Mouse (Mus musculus): Measurements from ENCODE around the gene Tnfsf10.

The Tnfsf10 gene

DNA sequence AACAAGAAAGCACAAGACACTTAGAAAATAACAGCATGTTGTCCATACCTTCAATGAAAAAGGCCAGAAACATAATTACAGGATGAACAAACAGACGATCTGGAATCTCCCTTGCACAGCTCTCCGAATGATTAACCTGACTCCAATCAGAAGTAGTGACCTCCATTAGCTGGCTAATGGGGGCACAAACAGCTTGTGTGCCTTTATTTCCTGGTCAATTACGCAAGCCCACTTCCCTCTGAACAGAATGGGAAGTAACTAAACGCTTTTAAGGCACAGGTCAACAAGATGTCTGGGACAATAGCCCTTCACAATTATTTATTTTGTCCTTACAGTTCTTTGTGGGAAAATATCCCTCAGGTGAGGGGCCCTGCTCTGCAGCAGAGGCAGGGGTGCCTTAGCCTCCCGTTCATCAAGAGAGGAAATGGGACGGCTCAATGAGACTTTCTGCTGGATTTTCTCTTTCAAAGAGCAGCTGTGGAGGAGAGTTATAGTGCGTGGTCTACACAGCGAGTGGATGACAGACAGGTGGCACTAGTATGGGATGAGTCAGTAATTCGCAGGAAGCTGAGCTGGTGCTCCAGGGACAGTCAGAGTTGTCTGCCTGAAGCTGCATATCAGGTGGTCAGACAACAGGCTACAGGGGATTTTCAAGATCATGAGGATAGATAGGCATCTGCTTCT, 14.3 kb upstream of the Tnfsf10 start:
- DNase-seq (ENCODE audit: low read depth, low spot score), result no peak

DNA sequence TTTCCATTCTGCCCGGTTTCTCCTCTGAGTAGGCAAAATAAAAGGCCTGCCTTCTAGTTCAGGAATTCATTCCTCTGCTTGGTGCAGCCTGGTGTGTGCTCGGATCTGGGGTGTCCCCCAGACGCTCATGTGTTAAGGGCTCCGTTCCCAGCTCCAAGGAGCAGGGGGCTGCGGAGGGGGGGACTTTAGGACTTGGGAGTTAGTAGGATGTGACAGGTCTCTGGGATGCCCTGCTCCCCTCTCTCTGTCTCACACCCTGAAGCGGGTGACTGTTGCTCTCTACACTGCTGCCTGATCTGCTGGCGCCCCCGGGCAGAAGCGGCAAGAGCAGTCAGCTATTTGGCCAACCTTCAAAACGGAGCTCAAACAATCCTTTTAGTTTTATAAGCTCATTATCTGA, 10.0 kb upstream of the Tnfsf10 start:
- no peak for DNase-seq (ENCODE audit: low read depth, low spot score)

DNA sequence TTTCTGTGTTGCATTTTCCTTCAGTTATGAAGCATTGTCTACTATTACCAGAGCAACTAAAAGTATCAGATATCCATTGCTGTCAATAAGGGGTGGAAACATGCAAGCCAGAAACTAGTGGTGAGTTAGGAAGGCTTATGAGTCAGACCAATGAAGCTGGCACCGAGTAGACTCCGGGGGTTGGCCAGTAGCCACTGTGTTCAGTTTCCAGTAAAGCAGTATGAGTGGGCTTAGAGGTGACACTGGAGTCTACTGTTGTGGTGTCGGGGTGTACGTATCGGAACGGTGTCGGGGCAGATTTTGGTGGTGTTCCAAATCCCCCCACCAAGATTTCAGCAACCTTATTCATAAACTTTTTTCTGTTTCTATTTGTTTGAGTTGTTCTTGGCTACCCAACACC, 5.9 kb upstream of the Tnfsf10 start:
- DNase-seq (ENCODE audit: low read depth, low spot score), result no peak

DNA sequence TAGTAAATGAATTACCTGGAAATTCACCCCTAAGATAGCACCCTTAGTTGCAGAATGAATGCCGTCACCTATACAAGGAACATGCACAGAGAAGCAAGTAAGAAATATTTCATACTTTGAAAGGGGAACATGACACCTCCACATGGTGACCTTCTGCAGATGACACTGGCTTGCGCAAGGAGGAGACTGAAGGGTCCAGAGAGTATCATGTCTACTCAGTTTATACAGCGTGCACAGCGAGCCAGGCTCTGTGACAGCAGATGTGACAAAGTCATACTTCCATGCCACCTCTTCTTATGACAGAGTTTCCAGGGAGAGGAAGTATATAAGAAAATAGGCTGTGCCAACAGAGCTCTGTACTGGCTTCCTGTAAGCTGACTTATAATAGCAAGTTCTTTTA, 5.4 kb upstream of the Tnfsf10 start:
- DNase-seq (ENCODE audit: low read depth, low spot score), result no peak

DNA sequence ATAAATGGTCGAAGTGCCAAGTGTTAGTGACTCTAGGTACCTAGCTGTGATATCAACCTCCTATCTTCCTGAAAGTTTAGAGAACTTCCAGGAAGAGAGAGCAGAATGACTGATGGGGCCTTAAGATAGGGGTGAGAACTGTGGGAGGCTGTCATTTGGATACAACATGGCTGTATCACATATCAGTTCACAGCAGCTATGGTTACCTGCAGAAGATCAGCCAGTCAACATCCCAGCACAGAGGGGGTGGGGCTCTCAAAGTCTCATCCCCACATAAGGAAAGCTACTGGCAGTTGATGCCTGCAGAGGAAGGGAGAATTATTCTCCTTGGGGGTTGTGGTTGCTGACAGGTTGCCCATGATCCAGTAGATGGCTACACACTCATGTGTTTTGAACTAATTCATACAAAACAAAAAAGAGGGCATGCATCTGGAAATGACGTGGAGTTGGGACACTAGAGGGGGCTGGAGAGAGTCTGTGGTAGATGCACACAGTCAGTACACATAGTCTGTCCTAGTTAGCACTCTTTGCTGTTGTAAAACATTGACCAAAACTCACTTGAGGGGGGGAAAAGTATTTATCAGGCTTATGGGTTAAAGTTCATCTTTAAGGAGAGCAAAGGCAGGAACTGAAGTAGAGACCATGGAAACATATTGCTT, 2.2 kb upstream of the Tnfsf10 start:
- no peak for DNase-seq (ENCODE audit: low read depth, low spot score)

DNA sequence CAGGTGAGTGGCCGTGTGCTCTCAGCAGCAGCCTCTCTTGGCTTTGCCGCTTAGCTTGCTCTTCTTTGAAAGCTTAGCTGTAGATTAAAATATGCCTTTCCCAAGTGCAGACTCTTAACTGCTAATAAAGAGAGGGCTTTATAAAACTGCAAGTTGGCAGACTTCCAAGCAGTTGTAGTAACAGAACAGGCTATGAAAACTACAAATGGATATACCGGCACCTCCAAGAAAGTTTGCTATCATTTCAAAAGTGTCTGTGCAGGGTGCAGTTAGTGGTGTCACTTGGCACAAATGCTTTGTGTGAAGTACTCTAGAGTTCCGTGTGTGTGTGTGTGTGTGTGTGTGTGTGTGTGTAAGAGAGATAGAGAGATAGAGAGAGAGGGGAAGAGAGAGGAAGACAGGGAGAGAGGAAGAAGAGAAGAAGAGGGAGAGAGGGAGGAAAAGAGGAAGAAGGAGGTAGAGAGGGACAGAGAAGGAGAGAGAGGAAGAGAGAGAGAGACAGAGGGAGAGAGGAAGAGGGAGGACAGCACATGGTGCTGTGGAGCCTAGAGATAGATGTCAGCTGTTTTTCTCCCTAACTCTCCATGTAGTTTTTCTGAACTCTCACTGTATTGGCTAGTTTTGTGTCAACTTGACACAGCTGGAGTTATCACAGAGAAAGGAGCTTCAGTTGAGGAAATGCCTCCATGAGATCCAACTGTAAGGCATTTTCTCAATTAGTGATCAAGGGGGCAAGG, 628 bp downstream of the Tnfsf10 start:
- DNase-seq (ENCODE audit: low read depth, low spot score), result no peak

DNA sequence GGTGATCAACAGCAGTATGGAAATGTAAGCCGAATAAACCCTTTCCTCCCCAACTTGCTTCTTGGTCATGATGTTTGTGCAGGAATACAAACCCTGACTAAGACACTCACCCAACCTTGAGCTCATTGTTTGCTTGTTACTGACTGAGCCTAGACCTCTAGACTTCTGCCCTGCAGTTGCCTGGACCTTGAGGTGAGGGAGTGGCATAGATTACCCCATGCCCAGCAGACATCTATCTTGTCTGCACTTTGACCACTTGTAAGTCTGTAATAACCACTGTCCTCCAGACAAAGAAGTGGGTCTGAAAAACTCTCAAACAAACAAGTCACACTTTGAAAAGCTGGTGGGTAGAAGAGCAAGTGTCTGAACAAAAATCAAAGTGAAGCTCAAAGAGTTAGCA, 2.8 kb downstream of the Tnfsf10 start:
- no peak for DNase-seq (ENCODE audit: low read depth, low spot score)

DNA sequence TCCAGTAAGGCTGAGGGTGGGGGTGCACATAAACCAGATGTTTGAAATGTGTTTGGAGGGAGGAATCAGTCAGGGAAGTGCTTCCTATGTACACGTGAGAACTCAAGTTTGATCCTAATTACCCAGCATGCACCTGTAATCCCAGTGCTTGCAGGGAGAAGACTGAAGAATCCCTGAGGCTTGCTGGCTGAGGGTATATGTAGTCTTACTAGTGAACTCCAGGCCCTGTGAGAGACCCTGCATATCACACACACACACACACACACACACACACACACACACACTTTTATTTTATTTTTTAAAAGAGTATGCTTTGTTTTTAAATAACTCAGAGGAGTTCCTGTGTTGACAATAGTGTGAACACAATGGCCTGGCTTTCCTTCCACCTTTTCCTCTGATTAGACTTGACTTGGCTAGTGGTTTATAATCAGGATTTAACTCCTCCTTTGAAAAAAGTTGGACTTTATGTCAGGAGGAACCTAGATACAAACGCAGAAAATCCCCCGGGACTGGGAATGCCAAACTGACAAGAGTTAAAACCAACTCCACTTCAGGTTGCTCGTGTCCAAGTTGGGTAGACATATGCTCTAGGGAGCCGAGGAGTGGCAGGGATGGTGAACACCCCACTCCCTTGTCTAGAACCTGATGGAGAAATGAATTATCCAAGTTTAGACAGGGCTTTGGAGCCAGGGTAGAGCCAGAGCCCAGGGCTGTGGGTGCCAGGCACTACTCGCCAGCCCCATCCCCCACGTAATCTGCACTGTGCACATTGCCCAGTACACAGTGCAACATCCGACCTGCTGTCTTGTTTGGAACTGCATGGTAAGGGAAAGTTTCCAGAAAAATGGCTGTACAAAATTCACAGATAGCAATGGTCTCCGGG, 4.0 kb downstream of the Tnfsf10 start:
- no peak for DNase-seq (ENCODE audit: low read depth, low spot score)

DNA sequence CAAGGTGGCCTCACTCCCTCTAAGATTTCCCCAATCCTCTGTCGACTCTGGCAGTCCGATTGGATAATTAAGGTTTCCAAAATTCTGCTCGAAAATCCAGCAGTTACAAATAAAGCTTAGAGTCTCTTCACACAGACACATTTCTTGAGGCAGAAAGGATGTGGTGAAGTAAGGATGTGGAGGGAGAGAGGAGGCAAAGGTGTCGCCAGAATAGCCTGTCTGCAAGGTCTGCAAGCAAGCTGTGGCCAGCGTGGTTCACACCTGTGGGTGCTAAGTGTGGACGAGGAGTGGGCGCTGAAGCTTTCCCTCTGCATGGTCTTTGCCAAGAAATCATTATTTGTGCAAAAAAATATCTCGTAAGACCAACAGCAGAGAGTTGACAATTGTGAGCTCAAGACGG, 5.8 kb downstream of the Tnfsf10 start:
- DNase-seq (ENCODE audit: low read depth, low spot score), result no peak

DNA sequence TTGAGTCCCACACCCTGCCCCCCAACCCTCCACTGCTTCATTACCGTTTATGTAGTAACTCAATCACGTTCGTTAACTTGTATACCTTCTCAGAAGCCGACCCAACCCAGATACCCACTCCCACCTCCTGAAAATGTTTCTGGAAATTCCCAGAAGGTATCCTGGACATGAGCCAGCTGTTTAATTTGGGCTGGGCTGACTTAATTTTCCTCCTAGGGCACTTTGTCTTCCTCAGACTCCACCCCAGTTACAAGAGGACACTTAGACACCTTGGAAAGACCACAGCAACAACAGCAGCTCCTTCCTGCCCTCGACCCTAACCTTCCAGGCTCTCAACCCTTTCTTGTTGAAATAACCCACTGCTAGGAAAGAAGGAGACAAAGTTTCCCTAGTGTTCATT, 6.7 kb downstream of the Tnfsf10 start:
- DNase-seq (ENCODE audit: low read depth, low spot score), result no peak

DNA sequence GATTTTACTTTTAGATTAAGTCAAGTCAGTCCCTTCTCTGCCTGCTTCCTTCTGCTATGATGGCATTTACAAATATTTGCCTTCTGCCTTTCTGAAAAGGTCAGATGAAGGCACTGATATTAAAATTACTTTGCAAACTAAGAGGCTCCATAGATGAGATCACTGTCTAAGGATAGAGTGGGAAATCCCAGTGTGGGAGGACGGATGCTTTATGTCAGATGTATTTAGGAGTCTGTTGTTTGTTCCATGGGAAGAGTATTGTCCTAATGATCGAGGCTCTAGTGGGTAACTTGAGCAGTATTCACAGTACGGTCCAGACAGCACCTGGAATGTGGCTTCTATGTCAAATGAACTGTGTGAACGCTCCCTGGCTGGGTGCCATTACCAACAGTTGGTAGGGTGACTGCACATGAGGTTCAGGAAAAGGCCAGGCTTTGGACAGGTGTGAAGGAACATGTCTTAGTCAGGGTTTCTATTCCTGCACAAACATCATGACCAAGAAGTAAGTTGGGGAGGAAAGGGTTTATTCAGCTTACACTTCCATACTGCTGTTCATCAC, 9.9 kb downstream of the Tnfsf10 start:
- DNase-seq (ENCODE audit: low read depth, low spot score), result no peak

DNA sequence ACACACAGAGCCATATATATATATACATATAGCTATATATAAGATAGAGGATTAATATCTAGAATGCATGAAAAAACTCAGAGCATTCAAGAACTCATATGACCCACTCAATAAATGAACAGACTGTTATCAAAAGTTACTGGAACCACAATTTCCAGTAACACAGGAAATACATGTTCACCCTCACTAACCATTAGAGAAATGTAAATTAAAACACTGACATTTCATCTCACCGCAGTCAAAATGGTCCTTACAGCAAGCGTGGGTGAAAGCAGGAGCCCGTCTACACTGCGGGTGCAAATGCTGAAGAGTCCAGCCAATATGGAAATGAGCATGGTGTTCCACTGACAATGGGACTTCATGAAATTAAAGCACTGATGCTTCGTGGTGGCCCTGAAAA, 13.9 kb downstream of the Tnfsf10 start:
- DNase-seq (ENCODE audit: low read depth, low spot score), result no peak

DNA sequence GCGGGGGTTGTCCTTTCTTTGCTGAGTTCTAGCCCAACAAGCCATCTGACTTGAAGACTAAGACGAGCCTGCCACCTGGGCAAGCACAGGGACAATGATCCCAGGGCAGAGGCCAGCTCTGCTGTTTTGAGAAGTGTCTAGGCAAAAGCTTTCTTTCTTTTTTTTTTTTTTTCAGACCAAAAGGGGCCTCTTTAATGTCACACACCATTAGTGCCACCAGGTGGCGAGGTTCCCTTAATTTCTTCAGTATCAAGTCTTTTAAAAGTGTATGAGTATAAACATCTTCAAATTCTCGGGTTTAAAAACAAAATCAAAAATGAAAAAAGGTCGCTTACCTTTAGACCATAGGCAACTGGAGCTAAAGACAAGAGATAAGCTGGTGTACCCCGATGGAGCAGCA, 21.6 kb downstream of the Tnfsf10 start:
- DNase-seq (ENCODE audit: low read depth, low spot score), result peak; percentile 35

DNA sequence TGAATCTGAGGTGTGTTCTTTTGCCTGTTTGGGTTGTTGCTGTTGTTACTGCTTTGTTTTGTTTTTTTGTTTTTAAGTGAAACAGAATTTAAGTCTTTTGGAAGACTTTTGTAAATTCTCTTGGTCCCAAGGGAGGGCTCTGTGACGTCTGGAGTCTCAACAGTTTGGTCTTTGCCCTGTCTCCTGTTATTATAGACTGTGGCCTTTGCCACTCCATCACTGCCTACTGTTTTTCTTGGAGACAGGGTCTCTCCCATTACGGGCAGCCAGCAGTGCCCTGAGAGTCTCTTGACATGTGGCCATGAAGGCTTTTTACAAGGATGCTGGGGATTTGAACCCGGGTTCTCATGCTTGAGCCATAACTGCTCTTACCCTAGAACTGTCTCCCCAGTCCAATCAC, 22.1 kb downstream of the Tnfsf10 start:
- no peak for DNase-seq (ENCODE audit: low read depth, low spot score)

DNA sequence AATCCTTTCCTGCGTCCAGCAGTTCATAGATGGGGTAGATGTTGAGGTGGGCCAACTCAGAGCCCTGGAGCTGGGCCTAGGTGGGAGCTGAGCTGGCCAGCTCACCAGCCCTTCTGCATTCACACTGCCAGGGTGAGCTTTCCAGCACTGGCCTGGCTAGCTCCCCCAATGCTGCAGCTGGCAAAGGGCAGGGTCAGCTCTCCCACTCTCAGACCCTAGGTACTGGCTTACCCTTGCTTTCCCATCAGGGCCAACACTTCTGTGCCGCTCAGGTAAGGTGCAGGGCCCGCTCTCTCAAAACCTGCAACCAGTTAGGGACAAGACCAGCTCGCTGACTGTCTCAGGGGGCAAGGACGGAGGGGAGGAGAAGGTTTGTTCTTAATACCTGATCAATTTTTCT, 23.9 kb downstream of the Tnfsf10 start:
- DNase-seq (ENCODE audit: low read depth, low spot score), result no peak

DNA sequence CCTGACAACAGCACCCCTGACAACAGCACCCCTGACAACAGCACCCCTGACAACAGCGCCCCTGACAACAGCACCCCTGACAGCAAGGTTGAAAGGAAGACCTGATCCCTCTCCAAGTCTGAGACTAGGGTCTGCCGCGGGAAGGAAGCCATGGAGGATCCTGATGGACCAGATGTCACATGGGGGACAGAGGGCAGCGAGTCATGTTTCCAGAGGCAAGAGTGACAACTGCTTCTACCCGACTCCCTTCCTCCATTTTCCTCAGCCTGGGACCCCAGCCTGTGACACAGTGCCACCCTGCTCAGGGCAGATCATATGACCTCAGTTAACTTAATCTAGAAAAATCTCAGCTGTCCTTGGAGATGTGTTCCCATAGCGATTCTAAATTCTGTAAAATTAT, 25.6 kb downstream of the Tnfsf10 start:
- DNase-seq (ENCODE audit: low read depth, low spot score), result no peak

DNA sequence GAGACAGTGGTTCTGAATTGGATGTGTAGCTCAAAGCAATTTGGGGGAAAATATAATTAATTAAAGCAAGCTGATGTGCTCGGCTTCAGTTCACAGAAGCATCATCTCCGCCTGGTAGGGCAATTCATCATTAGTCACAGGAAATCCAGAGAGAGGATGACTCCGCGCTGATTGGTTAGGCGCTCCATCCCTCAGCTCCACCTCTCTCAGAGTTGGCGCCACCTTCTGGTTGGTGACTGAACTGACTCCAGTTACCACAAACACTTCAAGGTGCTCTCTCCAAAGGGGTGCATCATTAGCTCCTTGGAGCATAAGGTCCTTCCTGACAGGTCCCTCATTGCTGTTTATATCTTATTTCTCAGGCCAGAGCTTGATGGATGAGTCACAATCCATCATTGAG, 28.7 kb downstream of the Tnfsf10 start:
- no peak for DNase-seq (ENCODE audit: low read depth, low spot score)

DNA sequence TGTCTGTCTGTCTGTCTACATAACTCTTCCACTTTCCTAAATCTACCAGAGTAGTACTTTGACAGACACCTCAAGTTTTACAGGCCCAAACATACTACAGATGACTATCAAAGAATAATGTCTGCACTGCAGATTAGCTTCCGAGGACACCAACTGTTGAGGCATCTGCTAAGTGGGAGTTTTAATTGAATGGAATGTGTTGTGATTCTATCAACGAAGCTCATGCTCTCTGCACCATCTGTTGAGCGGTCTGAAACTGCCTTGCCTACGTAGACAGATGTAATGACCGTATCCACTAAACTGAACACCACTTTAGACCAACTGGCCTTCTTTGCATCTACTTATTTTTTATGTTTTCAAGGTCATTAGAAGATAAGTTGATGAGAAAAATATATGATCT, 31.6 kb downstream of the Tnfsf10 start:
- no peak for DNase-seq (ENCODE audit: low read depth, low spot score)

DNA sequence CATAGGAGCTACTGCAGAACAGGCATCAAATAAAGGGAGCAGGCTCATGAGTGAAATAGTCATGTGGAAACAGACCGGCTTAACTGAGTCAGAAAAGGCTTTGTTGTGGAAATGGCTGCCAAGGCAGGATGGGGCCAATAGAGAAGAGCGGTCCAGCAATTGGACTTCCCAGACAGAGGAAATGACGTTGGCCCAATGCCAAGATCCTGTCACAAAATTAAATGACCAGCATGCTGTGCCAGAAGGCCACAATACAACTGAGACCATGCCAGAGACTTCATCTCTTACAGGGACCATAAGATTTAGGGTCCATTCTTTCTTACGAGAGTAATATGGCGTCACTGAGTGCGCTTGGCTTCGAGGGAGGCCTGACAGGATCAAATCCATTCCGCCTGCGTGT, 34.3 kb downstream of the Tnfsf10 start:
- no peak for DNase-seq (ENCODE audit: low read depth, low spot score)

DNA sequence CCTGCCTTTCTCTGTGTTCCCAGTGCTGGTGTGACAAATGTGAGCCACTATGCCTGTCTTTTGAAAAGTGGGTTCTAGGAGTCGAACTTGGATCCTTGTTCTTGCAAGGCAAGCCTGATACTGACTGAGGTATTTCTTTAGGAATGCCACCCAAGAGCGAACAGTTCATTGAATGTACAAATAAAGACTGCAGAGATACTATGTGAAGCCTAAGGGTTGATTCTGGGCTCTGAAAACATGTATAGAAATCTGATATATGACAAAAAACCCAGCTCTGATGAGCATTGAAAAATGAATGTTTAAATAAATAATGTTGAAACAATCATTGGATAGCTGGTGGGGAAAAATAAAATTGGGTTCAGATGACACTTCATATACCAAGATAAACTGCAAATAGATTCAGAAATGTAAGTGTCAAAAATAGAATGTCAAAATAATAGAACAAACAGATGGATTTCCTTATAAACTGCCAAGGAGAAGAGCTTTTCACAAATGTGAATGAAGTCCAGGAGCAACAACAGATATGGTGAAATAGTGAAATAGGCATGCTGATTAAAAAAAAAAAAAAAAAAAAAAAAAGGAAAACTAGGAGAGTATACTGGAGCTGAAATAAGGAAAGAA, 42.4 kb downstream of the Tnfsf10 start:
- no peak for DNase-seq (ENCODE audit: low read depth, low spot score)

DNA sequence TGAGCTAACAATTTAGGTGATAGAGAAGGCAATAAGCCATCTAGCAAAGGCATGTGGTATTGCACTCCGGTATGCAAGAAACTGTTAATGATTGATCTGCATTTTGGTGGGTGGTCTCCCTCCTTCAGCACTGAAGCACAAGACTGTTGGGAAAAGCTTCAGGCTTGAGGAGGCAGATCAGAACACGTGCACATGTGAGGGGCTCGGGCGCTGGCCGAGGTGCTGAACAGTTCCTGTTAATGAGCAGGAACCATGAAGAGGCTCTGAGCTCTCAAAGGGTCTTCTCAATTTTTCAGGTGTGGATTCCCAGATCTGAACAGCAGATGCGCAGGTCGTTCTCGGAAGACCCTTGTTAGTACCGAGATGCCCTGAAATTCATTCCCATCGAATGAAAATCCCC, 53.3 kb downstream of the Tnfsf10 start:
- peak; percentile 56 for DNase-seq (ENCODE audit: low read depth, low spot score)

Measured in embryo, embryonic 11.5 days (tissue).